Mouse (Mus musculus): ENCODE results near the gene Fras1.

- TF ChIP-seq CTCF (IDR thresholded peaks at IDR 0.05; ENCODE audit: control insufficient read depth, insufficient read depth, insufficient replicate concordance, low read depth, low read length): no peak
- TF ChIP-seq POLR2A (IDR thresholded peaks at IDR 0.05; ENCODE audit: control insufficient read depth, low read depth, low read length): no peak
Measured at GRCm38 (mm10) chr5:96802185-96802584, 428.4 kb downstream of the Fras1 start.

All from testis, adult 2 months (tissue).